Mouse (Mus musculus): ENCODE data around the gene Eif3k.
"Not testable (repeated sequence)": the region's sequence is repeated elsewhere in the genome, so short reads cannot be mapped to it uniquely, and the experiment has no call there.

The Eif3k gene

DNA sequence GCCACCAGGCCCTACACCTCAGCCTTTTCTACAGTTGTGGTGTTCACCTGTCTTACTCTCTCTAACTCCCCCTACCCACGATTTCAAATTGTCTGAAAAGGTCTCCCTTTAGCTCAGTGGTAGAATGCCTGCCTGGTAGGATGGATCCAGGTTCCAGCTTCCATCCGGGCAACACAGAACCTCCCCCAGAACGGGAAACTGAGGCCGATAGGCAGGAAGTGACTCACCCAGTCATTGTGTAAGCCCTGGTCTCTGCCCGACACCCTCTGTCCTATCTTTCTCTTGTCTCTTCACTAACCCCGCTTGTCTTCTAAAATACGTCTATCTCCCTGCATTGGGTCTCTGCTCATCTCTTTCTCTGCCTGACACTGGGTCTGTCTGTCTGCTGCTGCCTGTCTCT lies 3.5 kb upstream of the Eif3k start:
- no peak for DNase-seq (ENCODE audit: inconsistent ontology term)

DNA sequence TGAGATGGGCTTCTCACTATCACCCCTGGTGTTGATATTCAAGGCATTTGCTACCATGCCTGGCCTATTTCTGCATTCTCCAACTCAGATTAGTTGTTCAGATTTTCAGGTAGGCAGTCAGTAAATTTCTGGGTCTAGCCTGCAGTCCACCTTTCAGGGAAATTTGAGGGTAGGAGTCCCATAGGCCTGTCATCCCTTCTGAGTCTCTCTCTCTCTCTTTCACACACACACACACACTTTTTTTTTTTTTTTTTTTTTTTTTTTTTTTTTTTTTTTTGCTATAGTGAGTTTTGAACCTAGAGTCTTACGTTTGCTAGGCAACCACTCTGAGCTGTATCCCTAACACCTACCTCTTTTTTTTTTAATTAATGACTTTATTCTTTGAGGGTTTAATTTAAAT lies 2.8 kb upstream of the Eif3k start:
- DNase-seq (ENCODE audit: inconsistent ontology term), result no peak

GRCm38 (mm10) chr7:28983849-28984248 lies 2.2 kb upstream of the Eif3k start:
- DNase-seq (ENCODE audit: inconsistent ontology term), result no peak

DNA sequence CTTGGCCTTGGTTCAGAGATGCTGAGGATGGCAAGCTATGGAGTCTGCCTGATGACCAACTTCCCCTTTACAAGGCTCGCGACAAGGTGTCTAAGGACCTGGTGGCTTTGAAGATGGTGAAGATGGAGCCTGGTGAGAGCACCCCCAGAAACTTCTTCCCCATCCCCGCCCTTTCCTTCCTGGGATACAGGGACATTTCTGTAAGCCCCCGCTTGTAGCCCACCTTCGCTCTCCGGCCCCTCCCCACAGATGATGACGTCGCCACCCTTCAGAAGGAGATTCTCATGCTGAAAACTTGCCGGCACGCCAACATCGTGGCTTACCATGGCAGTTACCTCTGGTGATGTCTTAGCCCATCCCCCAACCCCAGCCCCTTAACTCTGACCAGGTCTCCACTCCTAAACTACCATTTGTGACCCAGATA lies 1.5 kb upstream of the Eif3k start:
- no peak for DNase-seq (ENCODE audit: inconsistent ontology term)

- no peak for DNase-seq (ENCODE audit: inconsistent ontology term)
Measured at GRCm38 (mm10) chr7:28982274-28983013, 780 bp upstream of the Eif3k start.

GRCm38 (mm10) chr7:28977556-28977955 lies 4.1 kb downstream of the Eif3k start:
- no peak for DNase-seq (ENCODE audit: inconsistent ontology term)

- no peak for DNase-seq (ENCODE audit: inconsistent ontology term)
Measured at GRCm38 (mm10) chr7:28973025-28973424, 8.6 kb downstream of the Eif3k start.

- DNase-seq (ENCODE audit: inconsistent ontology term), result peak; percentile 80
Measured at GRCm38 (mm10) chr7:28972542-28972985, 9.1 kb downstream of the Eif3k start.

DNA sequence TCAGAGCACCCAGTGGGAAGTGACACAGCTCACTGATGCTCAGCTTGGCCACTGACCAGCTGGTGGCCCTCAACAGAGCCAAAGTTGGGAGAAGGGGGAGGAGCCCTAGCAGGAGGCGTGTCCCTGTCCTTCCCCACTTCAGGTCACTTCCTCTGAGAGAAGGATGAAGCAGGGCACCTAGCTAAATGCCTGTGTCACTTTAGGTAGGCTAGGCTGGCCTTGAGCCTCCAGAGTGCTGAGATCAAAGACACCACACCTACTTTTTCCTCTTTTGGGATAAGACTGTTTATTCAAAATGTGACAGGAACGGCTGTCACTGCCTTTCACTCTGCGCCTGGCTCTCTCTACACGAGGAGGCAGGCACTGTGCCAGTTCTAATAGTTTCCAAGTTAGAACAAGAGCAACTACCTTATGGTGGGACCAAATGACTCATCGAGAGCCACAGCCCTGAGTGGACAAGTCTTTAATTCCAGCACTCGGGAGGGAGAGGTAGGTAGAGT lies 9.8 kb downstream of the Eif3k start:
- peak; percentile 84 for DNase-seq (ENCODE audit: inconsistent ontology term)

GRCm38 (mm10) chr7:28971029-28971428 lies 10.6 kb downstream of the Eif3k start:
- no peak for DNase-seq (ENCODE audit: inconsistent ontology term)

DNA sequence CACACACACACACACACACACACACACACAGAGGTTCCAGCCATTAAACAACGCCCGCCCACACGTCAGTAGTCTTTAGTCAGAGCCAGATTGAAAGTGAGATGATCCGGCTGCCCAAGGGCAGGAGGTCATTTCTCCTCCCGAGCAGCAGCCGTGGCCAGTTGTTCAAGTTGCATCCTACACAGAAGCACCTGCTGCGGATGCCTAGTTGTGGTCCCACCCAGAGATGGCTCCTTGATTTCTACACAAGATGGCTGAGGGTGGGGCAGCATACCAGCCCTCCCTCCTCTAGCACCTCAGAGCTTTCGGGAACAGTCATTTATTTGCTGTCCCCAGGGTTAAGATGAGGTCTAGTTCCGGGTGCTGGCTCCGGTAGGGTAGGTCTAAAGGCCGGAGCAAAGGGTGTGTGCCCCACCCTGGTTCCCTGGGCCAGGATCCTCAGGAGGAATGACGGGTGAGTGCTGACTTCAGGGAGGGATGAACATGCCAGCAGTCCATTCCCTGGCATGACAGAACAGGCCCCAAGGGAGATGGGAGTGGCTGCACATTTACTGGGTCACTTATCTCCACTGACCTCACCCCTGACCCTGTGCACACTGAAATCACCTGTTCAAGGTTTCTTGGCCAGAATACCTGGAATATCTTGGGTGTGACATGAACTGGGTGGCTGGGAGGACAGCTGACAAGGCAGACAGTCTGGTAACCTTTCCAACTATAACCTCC lies 11.8 kb downstream of the Eif3k start:
- no peak for DNase-seq (ENCODE audit: inconsistent ontology term)

DNA sequence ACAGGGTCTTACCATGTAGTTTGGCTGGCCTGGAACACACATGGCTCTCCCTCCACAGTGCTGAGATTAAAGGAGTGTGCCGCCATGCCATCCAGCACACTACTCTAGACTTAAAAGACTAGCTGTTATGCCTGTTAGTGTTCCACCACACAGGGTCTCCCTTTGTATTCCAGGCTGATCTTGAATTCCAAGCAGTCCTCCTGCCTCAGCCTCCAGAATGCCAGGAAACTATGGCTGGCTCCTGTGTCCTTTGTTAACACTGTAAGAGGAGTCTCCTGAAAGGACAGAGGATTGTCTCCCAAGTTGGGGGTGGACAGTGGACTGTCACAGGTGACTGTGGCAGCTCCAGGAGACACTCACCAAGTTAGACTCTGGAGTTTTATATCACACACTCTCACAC lies 12.4 kb downstream of the Eif3k start:
- DNase-seq (ENCODE audit: inconsistent ontology term), result no peak

GRCm38 (mm10) chr7:28968120-28968519 lies 13.5 kb downstream of the Eif3k start:
- DNase-seq (ENCODE audit: inconsistent ontology term), result not testable (repeated sequence)

GRCm38 (mm10) chr7:28966751-28967505 lies 14.7 kb downstream of the Eif3k start:
- DNase-seq (ENCODE audit: inconsistent ontology term), result no peak

DNA sequence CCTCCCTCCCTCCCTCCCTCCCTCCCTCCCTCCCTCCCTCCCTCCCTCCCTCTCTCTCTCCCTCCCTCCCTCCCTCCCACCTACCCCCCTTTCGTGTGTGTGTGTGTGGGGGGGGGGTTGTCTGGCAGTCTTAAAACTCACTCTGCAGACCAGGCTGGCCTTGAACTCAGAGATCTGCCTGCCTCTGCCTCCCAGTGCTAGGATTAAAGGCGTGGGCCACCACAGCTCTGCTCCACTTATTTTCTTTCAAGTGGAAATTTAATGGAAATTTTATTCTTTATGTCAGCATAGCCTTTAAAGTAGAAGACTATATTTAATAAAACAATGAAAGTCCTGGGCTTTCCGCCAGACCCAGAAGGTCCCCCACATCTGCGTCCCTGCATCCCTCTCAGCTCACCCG lies 15.5 kb downstream of the Eif3k start:
- no peak for DNase-seq (ENCODE audit: inconsistent ontology term)

DNA sequence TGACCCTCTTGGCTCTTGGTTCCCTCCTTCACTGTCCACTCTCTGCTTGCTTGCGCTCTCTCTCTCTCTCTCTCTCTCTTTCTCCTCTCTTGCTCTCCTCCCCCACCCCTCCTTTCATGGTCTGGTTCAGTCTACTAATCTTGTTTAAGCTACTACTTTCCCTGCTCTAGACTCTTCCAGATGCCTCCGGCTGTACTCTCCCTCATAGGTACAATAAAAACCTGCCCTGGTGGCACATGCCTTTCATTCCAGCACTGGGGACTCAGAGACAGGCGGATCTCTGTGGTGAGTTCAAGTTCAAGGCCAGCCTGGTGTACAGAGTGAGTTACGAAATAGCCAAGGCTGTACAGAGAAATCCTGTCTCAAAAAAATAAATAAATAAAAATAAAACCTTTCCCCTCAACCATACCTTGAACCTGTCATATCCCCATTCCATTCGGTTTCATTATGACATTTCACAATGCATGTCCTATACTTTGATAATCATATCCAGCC lies 16.3 kb downstream of the Eif3k start:
- DNase-seq (ENCODE audit: inconsistent ontology term), result no peak

DNA sequence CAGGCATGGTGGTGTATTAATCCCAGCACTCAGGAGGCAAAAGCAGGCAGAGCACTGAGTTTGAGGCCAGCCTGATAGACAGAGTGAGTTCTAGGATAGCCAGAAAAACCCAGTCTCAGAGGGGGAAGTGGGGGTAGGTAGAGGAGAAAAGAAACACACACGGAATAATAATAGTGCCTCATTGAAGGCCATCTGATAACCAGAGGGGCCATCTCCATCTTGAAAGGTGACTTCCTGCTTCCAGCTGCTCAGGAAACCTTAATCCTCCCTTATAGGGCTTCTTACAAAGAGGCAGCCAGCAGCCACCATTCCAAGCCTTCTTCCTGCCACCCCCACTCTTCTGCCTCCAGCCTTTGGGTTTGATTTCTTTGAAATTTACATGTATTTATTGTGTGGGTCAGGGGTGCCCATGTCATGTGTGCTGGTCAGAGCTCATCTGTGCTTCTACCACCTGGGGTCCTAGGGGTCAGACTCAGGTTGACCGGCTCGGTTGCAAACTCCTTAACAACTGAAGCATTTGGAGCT lies 18.2 kb downstream of the Eif3k start:
- no peak for DNase-seq (ENCODE audit: inconsistent ontology term)

DNA sequence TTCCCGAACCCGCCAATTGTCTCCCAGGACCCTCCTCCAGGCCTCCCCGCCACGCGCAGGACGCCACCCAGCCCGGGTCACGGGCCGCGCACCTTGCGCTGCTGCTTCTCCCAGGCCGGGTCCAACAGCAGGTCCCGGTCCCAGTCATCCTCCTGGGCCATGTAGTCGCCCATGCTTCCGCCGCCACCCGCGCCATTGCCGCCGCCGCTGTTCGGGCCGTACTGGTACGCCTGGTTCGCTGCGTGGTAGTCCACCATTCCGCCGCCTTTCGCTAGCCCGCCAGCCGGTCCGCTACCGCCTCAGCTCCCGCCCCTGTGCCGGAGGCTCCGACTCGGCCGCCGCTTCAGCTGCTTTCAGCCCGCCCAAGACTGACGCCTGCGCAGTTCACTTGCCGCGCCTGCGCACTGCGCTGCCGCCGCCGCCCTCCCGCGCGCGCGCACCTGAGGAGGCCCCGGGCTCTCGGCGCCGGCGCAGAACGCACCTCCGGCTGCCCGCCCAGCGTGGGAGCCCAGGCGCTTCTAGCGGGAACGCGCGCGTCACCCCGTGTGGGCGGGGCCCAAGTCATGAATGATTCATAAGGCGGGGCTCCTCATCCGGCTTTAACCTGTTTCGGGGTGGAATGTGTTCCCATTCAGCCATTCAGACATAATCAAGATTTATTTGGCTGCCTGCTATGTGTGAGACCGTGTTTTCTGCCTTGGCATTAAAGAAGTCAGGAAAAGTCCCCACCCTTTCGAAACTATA lies 19.6 kb downstream of the Eif3k start, which contains the start of gene Actn4:
Actn4 (minus strand) TSS at position 414 of the 744 bp plus-strand sequence.
- DNase-seq (ENCODE audit: inconsistent ontology term), result peak; percentile 100

DNA sequence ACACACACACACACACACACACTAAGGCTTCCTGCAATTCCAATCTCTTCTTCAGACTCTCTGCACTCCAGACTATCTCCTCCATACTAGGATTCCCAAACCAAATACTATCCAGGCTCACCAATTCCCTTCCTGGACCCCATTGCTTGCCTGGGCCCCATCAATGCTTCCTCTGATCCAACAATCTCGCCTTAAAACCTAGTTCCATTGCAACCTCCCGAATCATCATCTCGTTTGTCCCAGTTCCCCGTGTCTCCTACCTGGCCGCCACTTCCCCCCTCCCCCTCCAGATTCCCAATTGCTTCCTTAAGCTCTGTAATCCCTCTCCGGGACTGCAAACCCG lies 20.1 kb downstream of the Eif3k start:
- no peak for DNase-seq (ENCODE audit: inconsistent ontology term)

DNA sequence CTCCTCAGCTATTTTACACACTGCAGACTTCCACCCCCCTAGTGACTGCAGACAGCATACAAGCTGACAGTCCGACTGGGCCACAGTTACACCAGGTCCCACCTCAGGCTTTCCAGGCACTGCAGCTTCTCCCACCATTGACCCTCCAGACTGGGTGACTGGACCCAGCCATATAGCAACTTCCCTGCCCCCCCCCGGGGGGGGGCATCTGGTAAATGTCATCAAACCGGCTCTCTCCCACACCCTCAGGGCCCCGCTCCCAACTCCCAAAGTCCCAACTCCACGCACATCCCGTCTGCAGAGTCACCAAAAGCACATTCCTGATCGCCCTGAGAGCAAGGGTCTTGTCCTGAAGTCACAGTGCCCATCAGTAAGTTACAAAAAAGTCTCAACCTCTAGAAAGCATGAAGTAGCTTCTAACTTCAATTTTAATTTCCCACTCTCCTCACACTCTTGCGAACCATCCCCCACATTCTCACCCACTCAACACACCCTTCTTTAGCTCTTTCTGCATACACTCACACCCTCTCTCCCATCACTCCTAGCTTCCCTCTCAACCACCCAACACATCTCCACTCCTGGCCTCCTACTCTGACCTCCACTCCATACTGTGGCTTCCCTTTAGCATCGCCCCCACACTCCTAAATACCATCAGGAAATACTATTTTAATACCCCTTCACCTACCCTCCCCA lies 21.2 kb downstream of the Eif3k start:
- no peak for DNase-seq (ENCODE audit: inconsistent ontology term)
